Mouse (Mus musculus) embryo, embryonic 11 days (tissue): ENCODE measurements at regions not wholly inside any gene's neighbourhood (a gene's known extent, or its start where the extent isn't known, plus 50 kb on each side); places are given as distances from the start of the nearest gene placed in this dataset.
A peak's percentile ranks its signal among the peaks of the same experiment; 100 is the strongest.

Source experiments
- DNase-seq: peaks from one replicate; pipeline ENCODE4 v3.0.0-alpha.2; 2015

DNA sequence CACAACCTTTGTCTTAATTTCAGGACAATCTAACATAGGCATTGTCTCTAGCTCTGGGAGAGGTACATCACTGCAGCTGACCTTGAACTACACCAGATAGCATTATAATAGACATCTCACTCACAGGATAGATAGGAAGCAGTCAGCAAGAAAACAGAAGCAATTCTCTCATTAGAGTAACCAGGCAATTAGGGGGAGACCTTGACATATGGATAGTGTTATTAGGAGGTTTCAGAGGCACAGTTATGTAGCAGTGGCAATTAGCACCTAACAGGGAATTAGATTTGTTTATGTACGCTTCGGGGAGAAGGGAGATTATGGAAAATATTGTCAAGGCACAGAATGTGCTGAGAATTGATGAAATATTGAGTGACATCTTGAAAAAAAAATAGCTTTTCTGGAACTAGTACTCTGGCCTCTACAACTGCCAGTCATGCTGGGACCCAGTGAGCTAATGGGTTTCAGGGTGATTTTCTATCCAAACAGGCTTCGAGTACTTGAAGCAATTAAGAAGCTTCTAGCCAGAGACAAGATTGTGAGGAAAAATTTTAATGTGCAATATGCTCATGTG is 216.8 kb upstream of the Aco1 start:
- no peak for DNase-seq

DNA sequence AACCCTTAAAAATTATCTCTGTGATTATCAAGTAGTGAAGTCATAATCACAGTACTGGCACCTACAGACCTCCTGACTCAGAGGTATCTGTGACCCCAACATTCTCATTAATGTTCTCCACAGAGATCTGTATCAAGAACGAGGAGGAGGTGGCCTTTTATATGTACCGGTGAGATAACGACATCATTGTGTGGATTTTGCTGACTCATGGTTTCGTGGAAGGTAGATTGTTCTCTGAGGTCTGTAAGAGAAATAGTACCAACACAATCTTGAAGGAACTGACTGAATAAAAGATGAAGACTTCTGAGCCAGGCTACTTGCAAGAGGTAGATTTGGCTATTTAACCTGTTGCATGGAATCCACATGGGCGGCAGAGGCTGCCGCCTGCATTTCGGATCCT is 216.3 kb upstream of the Aco1 start:
- no peak for DNase-seq

DNA sequence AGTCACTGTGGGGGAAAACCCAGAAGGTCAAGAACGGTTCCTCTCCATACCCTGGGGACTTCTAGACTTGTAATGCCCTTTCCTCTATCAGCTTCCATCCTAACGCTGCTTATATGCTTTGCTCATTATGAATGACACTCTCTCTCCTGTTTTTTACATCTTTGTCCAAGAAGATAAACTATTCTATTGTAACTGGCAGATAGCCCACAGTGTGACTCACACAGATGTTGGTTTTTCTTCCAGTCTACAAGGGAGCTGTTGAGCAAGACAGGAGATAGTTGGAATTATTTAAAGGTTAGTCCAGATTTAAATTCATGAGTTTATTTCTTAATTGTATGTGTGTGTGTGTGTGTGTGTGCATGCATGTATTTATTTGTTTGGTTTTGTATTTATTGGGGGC is 214.4 kb upstream of the Aco1 start:
- no peak for DNase-seq

DNA sequence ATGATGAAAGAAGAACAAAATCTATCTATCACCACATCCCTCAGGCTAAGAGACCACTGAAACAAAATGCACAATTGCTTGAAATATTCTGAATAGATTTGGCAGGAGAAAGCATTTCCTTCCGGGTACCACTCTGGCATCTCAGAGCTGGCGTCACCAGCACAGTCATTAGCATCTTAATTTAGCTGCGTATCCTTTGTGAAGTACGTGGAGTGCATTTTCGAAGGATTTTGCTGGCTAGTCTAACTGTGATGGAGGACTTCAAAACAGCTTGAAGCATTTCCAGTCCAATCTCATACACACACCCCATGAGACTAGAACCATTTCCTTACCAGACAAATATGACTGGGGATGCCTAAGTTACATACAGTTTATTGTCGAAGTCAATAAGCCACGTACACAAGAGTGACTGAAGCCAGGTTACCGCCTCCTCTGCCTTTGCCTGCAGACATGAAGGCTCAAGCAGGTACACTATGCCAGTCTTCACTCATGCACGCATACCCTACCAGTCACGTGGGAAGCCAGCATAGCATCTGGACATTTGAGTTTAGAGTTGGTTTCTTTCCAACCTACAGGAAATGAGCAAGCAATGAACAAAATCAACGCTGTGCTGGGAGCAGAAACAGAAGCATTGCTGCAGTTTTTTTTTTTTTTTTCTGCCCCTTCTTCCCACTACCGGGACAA is 208.7 kb upstream of the Aco1 start:
- no peak for DNase-seq

DNA sequence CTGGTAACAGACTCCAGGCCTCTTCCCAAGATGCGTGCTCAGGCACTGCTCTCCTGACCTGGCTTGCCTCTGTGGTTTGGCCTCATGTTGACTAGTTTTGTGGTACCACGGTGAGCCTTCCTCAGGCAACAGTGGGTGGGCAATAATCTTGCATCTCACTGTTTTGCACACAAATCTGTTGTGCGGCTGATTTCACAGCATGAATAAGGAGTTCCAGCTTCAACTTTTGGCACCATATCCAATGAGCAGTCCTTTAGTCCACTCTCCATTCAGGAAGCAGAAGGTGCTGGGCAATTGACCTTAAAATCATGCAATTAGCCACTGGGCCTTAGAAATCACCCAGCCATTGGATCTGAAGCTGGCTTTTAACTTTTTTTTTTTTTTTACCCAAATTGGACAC is 184.2 kb upstream of the Aco1 start:
- no peak for DNase-seq

DNA sequence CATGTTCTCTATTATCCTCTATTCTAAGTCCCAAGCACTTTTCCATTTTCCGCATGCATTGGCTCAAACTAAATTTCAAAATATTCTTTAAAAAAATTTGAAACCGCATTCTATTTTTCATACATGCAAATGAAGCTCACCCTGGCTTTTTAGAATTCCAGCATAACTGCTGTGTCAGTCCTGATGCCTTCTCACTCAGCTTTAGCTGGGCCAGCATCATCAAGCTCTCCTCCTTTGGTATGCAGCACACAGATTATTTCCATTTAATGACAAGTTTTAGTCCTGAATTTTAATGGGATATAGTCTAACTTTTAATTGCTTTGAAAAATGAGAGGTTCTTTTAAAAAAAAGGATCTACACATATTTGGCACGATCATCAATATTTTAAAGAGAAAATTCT is 174.9 kb upstream of the Aco1 start:
- DNase-seq, result no peak

DNA sequence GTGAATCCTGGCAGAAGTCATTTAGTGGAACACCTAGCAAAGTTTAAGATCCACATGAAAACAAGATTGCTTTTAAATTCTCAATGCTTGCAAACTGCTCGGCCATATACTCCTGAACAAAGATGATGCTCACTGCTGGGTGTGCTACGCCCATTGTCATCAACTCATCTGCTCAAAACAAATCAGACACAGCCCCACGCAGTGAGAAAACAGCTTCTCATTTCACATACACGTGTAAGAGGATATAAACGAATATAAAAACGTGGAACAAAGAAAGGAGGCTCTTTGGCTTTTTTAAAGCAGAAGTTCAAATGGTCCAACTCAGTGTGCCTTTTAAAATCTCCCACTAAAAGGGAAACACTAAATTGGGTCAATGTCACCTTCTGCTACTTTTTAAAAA is 151.5 kb upstream of the Aco1 start:
- DNase-seq, result no peak

DNA sequence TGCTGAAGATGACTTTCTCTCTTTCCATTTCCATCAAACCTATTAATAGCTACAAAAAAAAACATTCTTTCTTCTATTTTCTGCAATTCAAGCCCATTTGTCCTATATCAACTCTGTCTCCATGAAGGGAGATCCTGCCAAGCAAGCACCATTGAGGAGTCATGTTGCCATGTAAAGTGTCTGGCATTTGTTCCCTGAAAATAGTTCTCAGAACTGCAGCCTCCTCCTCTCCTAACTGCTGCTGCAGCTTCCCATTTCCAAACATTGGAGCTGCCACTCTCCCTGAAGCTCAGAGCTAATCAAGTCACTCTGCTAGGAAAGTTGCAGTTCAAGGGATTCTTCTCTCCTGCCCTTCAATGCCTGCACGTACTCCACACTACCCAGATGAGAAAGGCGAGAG is 151.0 kb upstream of the Aco1 start:
- no peak for DNase-seq

DNA sequence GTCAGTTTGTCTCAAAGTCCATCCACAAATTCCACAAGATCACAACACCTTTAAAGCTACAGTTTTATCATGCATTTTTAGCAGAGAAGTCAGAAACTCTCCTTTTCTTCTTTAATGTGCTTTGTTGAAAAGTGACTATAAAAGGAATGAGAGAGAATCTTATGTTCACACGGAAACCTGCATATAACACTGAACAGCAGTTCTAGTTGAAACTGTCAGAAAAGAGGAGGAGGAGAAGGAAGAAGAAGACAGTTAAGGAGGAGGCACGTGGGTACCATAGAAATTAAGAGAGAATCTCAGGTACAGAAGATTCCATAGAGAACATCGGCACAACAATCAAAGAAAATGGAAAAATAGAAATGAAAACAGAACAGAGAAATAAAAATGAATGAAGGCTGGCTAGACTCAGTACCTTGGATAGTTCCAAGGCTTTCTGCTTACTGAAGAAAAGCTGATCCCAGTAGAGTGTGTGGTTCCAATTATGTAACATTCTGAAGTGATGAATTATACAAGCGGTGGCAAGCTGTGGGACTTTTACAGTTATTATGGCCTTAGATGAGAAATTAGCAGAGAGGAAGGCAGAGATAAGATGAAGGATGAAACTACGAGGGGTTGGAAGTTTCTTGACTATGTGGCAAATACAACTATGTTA is 144.0 kb upstream of the Aco1 start:
- DNase-seq, result peak; percentile 30

DNA sequence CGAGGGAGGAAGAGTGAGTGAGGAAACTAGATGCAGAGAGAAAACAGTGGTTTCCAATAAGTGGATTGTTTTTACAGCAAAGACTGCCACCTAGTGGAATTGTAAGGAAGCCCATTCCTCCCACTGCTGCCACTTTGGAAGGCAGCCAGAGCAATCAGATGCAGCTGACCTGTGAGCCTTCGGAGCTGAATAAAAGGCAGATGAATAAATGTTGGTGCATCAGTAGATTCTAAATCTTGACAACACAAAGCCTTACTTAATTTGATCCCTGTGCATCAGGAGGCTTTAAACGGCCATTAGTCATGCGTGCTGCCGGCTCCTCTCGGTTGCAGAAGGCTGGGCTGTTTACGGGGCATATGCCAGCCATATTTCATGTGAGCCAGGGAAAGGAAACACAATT is 128.2 kb upstream of the Aco1 start:
- DNase-seq, result peak; percentile 77

DNA sequence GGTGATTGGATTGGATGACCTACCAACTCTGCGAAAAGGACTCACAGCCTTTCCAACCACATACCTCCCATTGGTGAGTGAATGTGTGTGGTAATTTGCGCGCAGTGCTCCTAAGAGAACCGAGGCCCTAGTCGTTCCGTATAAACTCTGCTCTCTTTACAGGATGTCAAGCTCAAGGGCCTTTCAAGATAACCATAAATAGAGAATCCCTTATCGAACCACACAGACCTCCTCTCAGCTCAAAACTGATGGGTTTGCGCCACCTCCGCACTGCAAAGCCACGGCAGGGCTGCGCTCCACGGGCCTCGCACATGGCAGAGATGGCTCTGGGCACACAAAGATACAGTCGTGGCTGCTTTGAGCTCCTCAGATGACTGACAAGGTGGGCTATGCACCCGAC is 126.0 kb upstream of the Aco1 start:
- DNase-seq, result no peak

DNA sequence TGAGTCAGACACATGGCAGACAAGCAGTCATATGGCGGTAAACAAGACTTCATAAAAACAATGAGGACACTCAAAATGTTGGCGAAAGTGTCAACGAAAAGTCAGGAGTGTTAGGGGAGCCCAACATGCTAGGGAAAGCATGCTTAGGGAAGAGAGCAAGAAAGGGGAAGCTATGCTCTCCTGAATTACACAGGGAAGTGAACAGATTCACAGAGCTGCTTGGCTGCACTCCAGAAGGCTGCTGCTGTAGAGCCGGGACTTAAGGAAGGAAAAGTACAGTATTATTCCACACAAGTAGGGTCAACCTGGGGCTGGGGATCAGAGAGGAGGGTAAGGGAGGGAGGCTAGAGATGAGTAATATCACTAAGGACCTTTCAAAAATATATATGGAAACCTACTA is 124.7 kb upstream of the Aco1 start:
- DNase-seq, result no peak

DNA sequence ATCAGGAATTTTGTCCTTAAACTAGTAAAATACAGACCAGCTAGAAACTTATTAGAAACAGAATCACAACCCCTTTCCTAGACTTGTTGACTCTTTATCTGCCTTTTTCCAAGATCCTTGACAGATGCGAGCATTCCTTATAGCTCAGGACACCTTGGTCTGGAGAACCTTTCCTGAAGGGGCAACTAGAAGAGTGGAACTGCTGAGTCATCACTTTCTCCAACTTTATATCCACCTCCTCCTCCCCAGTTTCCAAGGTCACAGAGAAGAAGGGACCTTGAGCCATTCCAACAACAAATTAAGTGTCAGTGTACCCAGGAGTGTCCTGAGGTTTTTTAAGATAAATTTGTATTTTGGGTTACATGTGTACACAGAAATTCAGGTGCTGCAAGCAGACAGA is 111.5 kb upstream of the Aco1 start:
- no peak for DNase-seq

DNA sequence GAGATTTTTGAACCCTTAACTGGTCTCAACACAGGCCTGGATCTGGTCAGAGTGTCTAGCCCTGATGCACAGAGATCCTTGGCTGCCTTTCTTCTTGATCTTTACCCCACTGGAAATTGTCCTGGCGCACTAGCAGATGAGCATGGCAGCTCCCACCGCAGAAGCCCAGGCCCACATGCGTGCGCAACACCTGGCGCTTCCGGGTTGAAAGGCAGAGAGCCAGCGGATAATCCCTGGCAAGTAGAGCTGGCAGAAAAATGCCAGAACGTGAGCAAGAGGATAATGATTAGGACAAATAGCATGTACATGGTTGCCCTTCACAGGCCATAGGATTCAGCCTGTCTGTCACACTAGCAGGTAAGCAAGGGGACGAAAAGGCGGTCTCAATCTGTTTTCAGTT is 95.0 kb upstream of the Aco1 start:
- DNase-seq, result no peak

DNA sequence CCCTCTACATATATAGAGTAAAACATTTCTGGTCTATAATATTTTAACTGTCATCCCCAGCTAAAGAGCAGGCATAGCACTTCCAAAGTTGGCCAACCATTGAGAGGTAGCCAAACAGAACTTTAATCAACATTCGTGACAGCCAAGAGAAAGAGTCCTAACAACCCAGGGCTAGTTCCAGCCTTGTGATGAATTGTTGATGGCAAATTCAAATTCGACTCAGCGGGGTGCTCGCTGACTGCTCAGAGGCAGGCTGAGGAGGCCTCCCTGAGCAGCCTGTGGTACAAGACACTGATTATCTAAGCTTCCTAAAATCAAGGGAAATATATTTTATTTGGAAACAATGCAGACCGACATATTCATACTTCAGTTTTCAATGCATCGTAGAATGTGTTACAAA is 93.8 kb upstream of the Aco1 start:
- DNase-seq, result peak; percentile 17

DNA sequence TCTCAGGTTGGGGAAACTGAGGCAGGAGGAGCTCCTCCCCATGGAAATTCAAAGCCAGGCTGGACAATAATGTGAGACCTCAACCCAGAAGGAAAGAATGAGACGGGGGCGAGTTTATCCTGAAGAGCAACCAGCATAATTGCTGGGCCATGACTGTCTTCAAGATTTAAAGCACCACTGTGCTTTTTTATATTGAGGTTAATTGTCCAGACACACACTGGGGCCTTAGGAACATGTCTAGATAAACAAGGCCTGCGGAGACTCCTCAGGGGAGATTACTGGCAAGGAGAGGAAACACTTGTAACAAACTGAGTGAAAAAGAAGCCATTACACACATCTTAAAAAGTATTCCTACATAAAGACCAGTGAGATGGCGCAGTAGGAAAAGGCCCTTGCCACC is 91.0 kb upstream of the Aco1 start:
- DNase-seq, result no peak

DNA sequence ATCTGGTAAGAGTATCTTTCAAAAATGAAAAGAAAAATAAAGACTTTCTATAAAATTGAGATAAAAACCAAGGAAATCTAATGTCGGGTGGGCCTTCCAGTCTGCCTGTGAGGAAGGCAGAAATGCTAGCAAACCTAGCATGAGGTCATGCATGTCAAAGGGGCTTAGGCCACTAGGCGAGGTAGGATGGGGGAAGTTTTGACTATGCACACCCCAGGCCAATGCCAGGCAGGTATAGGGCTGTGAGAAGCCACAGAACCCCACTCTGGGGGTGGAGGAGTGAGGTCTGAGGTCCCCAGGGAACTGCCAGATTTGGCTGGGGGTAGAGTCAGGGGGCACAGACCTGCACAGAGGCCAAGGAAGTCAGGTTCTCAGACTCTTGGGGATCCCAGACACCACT is 89.5 kb upstream of the Aco1 start:
- no peak for DNase-seq

DNA sequence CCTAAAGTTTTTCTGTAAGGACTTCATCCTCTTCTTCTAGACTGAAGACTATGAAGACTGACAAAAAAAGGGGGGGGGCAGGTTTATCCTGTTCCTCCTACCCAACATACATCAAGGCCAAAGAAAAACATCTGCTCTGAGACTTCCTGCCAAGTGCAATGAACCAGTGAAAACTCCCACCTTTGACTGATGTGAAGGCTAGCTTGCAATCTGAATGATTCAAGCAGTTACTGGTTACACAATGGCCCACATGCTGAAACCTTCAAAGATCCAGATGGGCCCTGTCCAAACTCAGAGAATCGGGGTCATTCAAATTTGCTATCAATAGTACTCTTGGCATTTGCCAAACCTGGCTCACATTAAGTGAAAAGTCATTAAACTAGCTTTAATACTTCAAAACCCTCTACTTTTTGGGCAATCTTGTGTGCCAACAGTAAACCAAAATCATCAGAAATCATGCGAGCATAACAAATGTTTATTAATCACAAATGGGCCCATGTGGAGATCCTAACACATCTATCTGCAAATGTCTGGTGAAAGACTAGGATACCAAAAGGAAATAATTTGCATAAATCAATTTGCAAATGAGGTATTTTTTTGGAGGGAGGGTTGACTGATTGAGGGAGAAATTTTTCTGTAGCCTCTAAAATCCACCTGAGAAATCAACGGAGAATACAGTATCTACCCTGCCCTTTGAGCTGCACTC is 79.0 kb upstream of the Aco1 start:
- DNase-seq, result peak; percentile 12

DNA sequence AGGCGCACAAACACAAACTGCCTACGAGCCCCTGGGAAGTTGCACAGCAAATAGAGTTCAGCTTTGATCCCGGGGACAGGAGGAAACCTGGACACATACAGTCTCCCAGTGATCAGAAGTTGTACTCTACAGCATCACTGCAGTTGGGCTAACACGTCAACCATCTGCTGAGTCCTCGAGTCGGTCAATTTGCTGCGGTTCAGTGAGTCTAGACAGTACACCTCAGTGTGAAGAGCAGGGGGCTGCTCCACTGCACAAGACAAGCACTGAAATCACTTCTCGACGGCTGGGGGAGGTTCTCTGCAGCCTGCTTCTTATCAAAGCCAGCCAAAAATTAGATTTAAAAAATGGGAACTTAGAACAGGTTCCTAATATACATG is 78.4 kb upstream of the Aco1 start:
- DNase-seq, result peak; percentile 40

DNA sequence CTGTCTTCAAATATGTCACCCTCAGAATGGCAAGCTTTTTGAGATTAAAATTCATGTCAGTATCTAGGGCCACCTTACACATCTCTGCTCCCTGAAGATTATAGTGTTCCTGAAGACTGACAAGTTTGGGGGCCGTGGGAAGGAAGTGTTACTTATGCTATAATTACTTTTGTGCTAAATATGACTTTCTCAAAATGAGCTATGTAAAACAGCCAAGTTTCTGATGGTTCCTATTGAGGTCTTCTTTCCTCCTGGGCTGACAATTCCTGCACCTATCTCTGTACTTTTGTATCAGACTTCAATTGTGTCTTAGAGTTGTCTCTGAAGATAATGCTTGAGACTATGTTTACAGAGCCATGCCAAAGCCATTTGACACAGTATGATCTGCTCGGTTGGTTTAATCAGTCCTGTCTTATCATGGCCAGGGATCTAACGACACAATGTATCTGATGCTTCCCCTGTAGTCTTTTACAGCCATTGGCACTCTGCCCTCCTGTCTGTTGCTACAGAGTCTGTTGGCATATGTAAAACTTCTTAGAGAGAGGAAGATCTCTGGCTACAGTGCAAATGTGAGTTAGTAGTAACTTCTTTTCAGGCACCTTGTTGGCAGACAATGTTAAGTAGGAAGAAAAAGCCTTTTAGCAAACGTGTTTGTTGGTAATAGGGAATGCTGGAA is 71.8 kb upstream of the Aco1 start:
- no peak for DNase-seq

DNA sequence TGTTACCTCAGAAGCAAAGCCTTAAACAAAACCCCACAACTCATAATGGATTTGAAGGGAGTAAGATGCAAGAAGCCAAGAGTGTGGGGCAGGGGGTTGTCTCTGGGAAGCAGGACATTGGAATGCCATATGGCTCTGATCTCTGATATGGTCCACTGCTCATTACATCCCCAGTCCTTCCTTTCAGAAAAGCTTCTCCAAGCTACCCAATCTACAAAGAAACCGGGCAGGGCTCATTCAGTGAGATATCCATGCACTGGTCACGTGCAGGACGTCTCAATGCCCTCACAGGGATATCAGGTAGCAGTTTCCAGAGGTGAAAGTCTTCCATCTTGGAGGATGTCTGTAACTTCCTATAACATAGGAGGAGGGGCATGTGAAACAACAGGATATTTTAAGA is 61.8 kb upstream of the Aco1 start:
- DNase-seq, result peak; percentile 1

DNA sequence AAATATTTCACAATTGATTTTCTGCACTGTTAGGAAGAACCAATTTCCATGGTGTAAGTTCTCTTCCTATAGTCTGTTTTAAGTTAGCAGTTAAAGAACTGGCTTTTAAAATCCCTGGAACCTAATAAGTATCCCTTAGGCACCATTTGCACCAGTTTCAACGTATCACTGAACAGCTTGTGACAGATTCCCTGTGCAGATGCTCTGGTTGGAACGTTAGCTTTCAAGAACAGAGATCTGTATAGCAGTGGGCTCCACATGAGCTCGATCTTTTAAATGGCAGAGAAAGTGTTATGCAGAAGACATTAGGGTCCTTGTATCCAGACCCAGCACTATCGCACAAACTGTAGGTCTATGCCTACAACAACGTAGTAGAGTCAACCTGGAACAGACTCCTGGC is 52.6 kb upstream of the Aco1 start:
- DNase-seq, result no peak
